Mouse (Mus musculus) heart, adult 18-20 months (tissue): Measurements from ENCODE around the gene Nckap5. TPM values are rescaled to one million over a fixed set of nuclear protein-coding genes. Genes with fewer than 3 reads are reported as not detected.

Source experiments
- DNase-seq, 2 experiments: peaks; one replicate each; pipeline ENCODE4 v3.0.0; 2021 to 2022; ENCODE audit warnings: mixed read lengths in 1 of 2
- total RNA-seq, 2 experiments: library from RNA; stranded (reverse); gene quantifications; 2 replicates each; pipeline ENCODE4 v1.2.3; 2021

Nckap5 gene
- total RNA-seq, 2 experiments from 2014 or later: 8.8 to 10.9 TPM

- no peak for DNase-seq
These were observed 359.7 kb downstream of the Nckap5 start for GRCm38 (mm10) chr1:126470883-126471282.

GRCm38 (mm10) chr1:126469818-126470544 lies 360.6 kb downstream of the Nckap5 start:
- DNase-seq: no peak

- DNase-seq: peak in 1 of 2 experiments; percentile 12
These were observed 368.9 kb downstream of the Nckap5 start for GRCm38 (mm10) chr1:126461527-126462354.

- no peak for DNase-seq
These were observed 372.9 kb downstream of the Nckap5 start for GRCm38 (mm10) chr1:126457739-126458138.

- no peak for DNase-seq
These were observed 376.0 kb downstream of the Nckap5 start for GRCm38 (mm10) chr1:126454504-126455173.

GRCm38 (mm10) chr1:126451472-126451871 lies 379.1 kb downstream of the Nckap5 start:
- no peak for DNase-seq

GRCm38 (mm10) chr1:126449424-126449823 lies 381.2 kb downstream of the Nckap5 start:
- no peak for DNase-seq

- DNase-seq: peak; percentile 12 to 37
These were observed 386.7 kb downstream of the Nckap5 start for GRCm38 (mm10) chr1:126443890-126444289.

GRCm38 (mm10) chr1:126442723-126443122 lies 387.9 kb downstream of the Nckap5 start:
- no peak for DNase-seq

- DNase-seq: no peak
These were observed 392.5 kb downstream of the Nckap5 start for GRCm38 (mm10) chr1:126438000-126438572.

GRCm38 (mm10) chr1:126436937-126437667 lies 393.5 kb downstream of the Nckap5 start:
- DNase-seq: no peak

GRCm38 (mm10) chr1:126432285-126432684 lies 398.3 kb downstream of the Nckap5 start:
- DNase-seq: no peak

- peak; percentile 46 to 80 for DNase-seq
These were observed 399.0 kb downstream of the Nckap5 start for GRCm38 (mm10) chr1:126431594-126431993.

GRCm38 (mm10) chr1:126411426-126411825 lies 419.2 kb downstream of the Nckap5 start:
- DNase-seq: peak; percentile 40 to 56

- DNase-seq: peak in 1 of 2 experiments; percentile 52
These were observed 422.7 kb downstream of the Nckap5 start for GRCm38 (mm10) chr1:126407886-126408285.

- no peak for DNase-seq
These were observed 425.1 kb downstream of the Nckap5 start for GRCm38 (mm10) chr1:126405543-126405942.

GRCm38 (mm10) chr1:126403970-126404369 lies 426.6 kb downstream of the Nckap5 start:
- no peak for DNase-seq

- DNase-seq: no peak
These were observed 439.4 kb downstream of the Nckap5 start for GRCm38 (mm10) chr1:126391204-126391603.

GRCm38 (mm10) chr1:126377339-126377980 lies 453.1 kb downstream of the Nckap5 start:
- no peak for DNase-seq

- no peak for DNase-seq
These were observed 463.9 kb downstream of the Nckap5 start for GRCm38 (mm10) chr1:126366736-126367135.

- DNase-seq: no peak
These were observed 466.0 kb downstream of the Nckap5 start for GRCm38 (mm10) chr1:126364556-126364955.
